Mouse (Mus musculus): ENCODE results near the gene Ube2v1.

DNA sequence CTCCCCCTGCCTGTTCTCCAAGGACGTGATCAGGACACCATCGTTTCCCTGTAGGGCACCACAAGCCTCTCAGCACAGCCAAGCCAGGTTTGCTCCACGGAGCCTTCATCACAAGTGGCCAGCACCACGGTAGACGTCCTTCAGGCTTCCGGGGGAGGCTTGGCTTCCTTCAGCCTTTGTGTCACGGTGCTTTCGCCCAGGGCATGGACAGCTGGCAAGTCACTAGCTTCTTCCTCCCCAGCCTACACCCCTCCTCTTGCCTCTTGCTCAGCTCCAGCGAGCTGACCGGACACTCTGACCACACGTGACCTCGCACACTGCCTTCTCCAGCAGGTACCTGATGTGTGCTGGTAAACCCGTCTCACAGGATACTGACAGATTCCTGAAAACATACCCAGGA lies 9.5 kb downstream of the Ube2v1 start:
- TF ChIP-seq CTCF (IDR thresholded peaks at IDR 0.05; ENCODE audit: control insufficient read depth, insufficient read depth, insufficient read length) (no peak), MAX (IDR thresholded peaks at IDR 0.05) (no peak), USF1 (IDR thresholded peaks at IDR 0.05; ENCODE audit: low read depth) (no peak), MYOG (IDR thresholded peaks at IDR 0.05; ENCODE audit: control insufficient read depth, extremely low read depth, insufficient read length) (no peak), MYOD1 (IDR thresholded peaks at IDR 0.05; ENCODE audit: control insufficient read depth, insufficient read length, low read depth) (no peak), FOSL1 (IDR thresholded peaks at IDR 0.05; ENCODE audit: insufficient read depth, low read length, poor library complexity, severe bottlenecking) (no peak), CEBPB (IDR thresholded peaks at IDR 0.05; ENCODE audit: low read depth) (no peak)

Measured in C2C12 (cell line).